Mouse (Mus musculus): ENCODE measurements around the gene Phyhipl.

Gene Phyhipl

DNA sequence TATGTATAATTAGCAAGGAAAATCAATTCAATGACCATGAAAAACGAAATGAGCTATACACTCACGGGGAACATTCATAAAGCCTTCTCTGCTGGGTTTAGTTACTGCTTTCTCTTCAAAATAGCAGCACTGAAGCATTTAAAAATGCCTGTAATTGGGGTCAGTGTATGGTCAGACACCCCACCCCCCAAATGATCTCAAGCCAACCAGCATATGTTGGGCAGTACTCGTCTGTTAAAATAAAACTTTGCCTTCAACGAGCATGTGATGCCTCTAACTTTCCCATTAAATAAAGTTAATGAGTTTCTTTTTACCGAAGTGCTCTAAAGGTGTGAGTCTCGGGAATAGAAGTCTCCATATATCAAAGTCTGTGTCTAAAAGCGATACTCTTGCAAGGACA is at the start of gene Phyhipl:
Gene Phyhipl, minus strand, starts transcription at position 138 of the 400 bp plus-strand sequence.
- no peak for ATAC-seq (ENCODE audit: insufficient number of reproducible peaks, low FRiP score, low TSS enrichment)

DNA sequence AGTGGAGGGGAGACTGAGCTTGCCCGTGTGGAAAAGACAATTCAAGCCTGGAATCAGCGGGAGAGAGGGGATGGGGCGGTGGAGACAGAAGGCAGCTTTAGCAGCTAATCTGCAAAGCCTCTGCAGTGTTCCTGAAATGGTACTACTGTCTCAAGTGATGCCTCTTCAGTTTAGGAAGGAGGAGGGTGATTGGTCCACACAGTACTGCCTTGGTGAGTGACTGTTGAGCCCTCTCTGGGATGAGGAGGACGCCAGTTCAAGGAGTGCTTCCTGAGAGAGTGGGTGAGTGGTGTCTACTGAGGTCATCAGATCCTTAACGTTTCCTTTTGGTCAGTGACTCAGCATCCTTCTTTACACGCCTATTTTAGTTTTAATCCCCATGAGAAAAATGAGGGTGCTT is 47.4 kb upstream of the Phyhipl start:
- ATAC-seq (ENCODE audit: insufficient number of reproducible peaks, low FRiP score, low TSS enrichment), result no peak

DNA sequence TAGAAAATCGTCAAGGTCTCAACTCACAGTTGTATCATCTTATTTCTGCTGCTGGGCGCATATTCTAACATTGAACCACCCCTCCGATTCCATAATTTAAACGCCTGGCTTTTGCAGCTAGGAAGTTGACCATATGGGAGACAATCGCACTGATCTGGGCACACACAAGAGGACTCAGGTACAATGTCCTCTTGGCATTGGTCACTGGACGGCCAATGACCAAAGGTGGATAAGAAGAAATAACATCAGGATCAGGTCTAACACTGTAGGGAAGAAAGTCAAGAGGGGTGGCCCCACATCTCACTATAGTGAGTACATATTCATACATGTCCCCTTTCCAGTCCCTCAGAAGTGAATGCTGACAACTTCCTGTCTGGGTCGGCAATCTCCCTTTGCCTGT is 43.8 kb upstream of the Phyhipl start:
- no peak for ATAC-seq (ENCODE audit: insufficient number of reproducible peaks, low FRiP score, low TSS enrichment)

DNA sequence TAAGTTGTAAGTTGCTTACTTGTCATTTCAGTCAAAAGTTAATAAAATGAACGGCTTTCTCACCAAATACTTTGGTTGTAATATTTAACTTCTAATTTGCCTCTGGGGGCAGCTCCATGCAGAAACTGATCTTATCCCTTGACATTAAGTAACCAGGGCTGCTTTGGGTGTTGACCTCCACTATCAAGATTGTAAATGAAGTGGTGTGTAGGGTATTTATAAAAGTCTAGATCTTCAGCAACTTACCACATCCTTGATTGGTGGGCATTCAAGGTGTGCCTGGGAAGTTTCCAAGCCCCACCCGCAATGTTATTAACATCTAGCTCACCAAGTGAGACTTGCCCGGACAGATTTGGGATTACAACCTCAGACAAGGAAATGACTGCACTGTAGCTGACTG is 42.2 kb upstream of the Phyhipl start:
- ATAC-seq (ENCODE audit: insufficient number of reproducible peaks, low FRiP score, low TSS enrichment), result no peak

DNA sequence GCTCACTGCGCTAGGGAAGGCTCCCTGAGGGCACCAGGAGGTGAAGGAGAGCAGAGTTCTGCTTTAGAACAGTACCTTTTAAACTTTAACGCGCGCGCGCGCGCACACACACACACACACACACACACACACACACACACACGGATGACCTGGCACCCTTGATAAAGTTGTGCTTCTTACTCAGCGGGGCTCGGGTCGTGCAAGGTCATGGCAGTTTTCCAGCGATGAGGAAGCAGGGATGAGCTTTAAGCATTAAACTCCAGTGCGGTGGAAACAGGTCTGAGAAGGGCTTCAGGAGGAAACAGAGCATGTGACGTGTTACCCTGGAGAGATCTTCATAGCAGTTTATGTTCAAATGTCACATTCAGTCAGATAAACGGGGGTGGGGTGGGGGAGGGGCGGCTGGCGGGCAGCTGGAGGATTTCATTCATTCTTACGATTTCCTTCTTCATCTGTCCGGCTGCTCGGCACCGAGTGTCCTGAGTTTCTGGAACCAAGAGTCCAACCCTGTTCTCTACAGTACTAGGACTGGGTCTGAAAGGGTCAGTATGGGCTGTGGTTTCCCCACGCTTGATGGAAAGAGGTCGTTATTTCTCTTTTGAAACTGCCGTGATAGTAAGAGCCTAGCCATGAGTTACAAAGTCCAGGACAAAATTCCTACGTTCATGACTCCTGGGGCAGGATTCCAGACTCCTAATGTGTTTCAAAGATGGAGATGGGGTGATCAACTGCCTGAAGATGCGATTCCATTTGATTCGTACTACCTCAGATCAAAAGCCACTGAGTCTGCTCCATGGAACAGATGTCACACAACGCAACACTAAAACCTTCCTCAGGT is 41.2 kb upstream of the Phyhipl start:
- ATAC-seq (ENCODE audit: insufficient number of reproducible peaks, low FRiP score, low TSS enrichment), result no peak

DNA sequence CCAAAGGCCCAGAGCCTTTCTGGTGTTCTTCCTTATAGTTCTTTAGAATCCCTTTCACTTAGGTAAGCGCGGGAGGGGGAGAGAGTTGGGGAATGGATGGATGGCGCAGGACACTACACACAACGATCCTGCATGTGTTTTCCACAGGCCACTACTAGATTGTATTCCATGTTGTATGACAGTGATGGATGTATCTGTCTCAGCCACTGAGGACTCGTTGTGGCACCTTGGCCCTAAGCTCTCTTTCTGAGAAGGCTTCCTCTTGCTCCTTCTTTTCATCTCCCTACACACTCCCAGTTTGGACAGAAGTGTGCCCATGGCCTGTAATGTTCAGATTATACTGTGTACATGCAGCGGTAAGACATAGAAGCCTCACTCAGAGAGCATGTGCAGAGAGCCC is 33.6 kb upstream of the Phyhipl start:
- no peak for ATAC-seq (ENCODE audit: insufficient number of reproducible peaks, low FRiP score, low TSS enrichment)

DNA sequence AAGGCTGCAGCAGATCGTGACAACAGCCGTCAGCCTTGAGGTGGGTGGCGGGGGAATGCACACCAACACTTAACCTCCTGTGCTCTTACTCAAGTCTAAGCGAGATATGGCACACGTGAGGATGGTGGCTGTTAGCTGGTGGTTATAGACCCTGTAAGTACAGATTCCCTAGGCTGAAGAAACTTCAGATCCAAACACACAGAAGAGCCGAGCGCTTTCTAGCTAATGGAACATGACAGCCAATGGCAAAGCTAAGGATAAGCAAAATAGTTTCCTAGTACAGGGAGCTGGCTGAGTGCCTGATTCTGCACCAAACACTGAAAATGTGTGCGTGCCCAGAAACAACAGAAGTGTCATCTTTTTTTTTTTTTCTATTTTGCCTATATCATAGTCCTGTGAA is 33.1 kb upstream of the Phyhipl start:
- no peak for ATAC-seq (ENCODE audit: insufficient number of reproducible peaks, low FRiP score, low TSS enrichment)

DNA sequence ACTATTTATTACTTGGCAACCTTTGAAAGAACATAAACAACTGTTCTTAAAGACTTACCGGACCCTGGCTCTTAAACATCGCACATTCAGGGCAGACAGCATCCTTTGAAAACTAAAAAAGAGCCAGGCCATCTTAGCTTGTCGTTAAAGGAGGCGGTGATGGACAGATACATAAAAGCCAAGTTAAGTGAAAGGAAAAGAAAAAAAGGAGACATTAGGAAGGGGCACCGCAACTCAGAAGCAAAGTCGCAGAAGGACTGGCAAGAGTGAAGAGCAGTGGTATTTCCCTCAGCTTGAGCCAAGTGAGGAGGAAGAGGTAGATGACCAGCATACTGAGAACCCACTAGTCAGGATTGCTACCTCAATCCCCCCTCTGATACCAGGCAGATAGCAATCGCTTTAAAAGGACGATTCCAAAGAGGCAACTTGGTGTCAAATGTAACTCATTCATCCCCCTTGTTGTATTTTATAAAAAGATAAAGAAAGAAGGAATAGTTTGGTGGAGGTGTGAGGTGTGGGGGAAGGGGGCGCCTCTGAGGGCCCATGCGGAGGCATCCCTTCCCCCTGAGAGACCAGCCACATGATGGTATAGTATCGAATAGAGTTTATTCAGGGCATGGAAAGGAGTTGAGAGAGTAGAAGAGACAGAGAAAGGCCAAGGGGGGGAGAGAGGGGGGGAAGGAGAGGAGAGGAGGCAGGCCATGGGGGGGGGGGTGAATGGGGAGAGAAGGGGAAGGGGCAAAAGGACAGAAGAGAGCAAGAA is 31.4 kb upstream of the Phyhipl start:
- ATAC-seq (ENCODE audit: insufficient number of reproducible peaks, low FRiP score, low TSS enrichment), result no peak

DNA sequence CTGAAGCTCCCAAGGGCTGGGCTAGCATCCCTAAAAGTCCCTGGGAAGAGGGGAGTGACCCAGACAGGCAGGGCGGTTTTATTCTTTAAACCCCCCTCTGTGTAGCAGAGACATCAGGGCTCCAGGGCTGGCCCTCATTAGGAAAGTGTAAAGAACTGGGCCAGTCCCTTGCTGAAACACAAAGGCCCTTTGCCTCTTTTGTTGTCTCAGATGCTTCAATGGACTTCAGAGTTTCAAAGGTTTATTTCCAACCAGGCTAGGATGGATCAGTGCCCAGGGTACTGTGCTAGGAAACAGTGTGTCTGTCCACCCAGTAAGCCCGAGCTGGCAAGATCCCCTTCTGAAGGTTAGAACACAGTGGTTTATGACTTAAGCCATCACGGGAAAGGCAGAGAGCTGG is 30.7 kb upstream of the Phyhipl start:
- ATAC-seq (ENCODE audit: insufficient number of reproducible peaks, low FRiP score, low TSS enrichment), result no peak

DNA sequence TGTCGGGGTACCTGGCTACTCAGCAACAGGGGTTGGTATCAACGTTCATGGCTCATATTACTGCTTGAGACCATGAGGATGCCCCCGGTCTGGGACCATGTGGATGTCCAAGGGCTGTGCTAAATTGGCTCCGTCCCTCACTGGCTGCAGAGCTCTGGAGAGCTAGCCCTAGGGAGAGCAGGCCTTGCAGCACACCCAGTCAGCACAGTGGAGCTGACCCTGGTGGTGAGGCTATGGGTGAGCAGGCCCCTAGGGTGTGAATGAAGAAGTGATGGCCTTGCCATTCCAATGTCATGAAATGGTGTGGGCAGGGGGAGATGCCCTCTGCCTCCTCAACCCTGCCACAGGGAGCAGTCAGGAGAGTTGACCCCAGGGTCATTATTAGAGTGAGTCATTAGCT is 27.7 kb upstream of the Phyhipl start:
- no peak for ATAC-seq (ENCODE audit: insufficient number of reproducible peaks, low FRiP score, low TSS enrichment)

DNA sequence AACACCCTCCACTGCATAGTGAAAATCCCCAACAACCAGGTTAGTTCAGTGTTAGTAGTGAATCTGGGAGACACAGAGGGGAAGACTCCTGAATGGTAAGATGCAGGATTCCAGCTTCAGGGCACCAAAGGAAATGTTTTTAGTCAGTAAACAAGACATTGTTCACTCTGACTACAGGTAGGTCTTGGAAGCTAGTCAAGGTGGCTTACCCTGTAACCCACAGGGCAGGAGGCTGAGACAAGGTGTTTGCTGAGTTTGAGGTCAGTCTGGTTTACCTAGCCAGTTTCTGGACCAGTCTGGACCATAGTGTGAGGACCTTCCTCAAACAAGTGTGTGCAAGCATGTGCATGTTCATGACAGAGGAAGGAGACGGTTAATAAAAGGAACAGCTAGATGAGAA is 22.2 kb upstream of the Phyhipl start:
- no peak for ATAC-seq (ENCODE audit: insufficient number of reproducible peaks, low FRiP score, low TSS enrichment)

DNA sequence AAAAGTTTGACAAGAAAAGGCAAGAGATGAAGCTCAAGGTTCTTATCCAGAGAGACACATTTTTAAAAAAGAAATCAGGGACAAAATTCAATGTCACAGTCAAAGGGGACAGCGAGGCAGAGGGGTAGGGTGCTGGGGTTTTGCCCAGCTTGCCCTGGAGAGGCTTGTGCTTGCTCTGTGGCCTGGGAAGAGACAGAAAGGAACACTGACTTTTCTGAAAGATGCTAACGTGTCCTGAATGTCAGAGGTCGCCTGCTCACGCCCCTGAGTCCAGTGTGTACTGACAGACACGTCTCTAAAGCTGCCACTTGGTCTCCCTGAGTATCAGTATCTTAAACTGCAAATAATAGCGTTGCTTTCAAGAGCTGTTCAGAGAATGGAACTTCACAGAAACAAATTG is 507 bp upstream of the Phyhipl start:
- ATAC-seq (ENCODE audit: insufficient number of reproducible peaks, low FRiP score, low TSS enrichment), result no peak

DNA sequence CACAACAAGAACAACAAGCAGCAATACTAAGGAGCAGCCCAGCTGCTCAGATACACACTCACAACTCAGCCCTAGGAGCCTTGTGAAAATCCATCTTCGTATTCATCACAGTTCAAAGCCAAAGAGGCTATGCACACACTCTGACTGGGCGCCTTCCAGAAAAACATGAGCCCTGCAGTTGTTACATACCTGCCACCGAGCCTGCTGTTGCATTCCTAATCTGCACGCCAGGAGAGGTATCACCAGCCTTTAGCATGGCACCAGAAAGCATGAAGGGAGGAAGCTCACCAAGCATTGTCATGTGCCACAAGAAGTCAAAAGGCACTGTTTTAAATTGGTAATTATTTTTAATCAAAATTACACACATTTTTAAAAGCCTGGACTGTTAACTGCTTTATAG is 1.1 kb downstream of the Phyhipl start:
- no peak for ATAC-seq (ENCODE audit: insufficient number of reproducible peaks, low FRiP score, low TSS enrichment)

DNA sequence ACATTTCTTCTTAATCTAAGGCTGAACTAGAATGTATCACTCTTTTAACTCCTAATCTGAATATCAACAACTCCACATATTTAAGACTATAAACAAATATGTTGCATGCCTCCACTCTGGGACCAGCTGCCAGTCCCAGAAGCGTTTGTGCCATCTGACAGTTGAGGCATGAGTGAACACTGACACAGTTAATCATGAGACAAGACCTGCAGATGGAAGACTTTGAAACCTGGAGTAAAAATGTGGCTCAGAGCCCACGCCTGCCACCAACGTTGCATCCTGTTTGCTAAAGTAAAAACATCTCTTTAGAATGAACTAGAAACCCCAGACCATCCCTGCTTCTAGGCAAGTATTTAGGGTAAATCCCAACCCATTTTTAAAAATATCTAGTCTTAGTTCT is 1.6 kb downstream of the Phyhipl start:
- ATAC-seq (ENCODE audit: insufficient number of reproducible peaks, low FRiP score, low TSS enrichment), result no peak

DNA sequence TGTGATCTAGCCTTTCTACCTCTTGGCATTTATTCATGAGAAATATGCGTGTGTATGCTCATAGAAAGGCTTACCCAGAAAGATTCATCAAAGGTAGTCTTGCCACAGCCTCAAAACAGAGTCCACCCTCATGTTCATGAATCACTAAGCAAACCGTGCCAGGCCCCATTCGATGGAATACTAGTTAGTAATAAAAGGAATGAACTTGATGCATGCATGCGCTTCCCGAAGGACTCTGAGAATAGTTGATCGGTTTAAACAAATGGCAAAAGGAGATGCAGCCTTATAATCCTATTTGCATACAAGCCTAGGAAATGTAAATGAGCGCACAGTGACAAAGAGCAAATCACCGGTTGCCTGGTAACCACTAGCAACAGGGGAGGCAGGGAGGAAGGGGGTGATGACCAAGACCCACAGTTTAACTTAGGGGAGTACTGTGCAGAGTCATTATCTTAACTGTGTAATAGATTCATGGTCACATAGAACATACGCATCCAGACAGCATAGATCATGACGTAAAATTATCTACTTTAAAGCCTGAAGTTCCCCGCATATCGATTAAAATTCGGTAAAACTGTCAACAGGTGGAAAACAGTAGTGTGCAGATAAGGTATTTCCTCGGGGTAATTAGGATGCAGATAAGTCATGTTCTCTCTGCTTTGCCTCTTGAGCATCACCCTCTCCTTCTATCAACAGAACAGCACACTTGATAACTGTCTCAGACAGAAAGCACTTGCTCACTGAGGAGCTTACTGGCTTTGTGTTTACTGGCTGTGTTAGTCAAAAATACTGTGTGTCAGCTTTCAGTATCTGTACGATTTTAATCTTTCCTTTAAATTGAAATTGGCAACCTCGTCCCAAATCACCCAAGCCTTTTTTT is 3.8 kb downstream of the Phyhipl start:
- no peak for ATAC-seq (ENCODE audit: insufficient number of reproducible peaks, low FRiP score, low TSS enrichment)

DNA sequence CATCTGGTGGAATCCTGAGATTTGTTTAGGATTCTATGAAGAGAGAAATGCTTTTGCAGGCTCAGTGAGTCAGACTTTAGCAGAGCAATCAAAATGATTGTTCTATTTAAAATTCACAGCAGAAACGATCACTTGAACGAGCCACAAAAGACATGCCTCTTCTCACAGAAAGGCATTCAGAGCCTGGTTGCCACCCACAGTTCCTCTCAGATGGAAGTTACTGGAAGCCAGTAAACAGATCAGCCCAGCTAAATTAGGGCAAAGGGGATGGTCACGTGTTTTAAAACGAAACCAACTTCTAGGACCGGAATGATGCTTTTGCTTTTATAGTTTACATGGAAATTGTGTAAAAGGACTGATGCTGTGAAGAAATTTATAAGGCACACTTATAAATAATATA is 6.9 kb downstream of the Phyhipl start:
- no peak for ATAC-seq (ENCODE audit: insufficient number of reproducible peaks, low FRiP score, low TSS enrichment)

DNA sequence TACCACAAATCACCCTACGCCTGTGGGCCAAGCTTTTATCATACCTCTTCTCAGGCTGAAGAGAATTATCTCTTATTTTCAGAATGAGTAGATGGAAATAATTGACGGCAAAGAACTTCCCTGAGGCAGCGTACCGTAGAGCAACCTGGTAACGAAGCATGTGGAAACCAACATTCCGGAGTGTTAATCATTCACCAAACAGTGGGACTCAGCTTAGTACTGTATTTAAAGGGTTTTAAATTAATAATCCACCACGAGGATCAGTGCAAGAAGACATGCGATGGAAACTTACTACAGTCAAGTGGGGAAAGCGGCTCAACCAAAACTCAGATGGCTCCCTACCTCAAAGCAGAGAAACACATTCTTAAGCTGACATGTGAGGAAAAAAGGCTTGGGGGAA is 12.6 kb downstream of the Phyhipl start:
- no peak for ATAC-seq (ENCODE audit: insufficient number of reproducible peaks, low FRiP score, low TSS enrichment)

DNA sequence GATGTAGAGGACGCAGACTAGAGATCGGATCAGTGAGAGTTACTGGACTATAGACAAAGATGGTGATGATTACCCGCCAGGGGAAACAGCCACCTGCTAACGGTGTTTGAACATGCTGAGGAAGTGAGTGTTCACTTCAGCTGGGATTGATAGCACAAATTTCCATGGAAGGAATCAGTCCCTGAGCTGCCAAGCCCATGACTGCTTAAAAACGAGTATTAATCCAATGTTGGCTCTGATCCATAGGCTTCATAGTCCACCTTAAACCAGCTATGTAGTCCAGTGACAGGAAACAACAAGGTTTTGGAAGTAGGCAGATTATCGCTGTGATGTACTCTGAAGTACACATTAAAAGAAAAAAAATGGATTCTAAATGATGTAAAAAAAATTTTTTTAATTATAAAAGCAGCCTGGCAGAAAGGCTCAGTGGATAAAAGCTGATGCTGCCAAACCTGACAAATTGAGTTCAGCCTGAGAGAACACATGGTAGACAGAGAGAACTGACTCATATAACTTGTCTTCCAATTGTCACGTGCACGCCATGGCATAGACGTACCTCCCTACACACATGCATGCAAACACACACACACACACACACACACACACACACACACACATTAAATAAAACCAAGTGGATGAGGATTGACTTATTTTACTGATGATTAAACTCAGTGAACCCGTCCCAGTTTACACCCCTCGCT is 14.7 kb downstream of the Phyhipl start:
- no peak for ATAC-seq (ENCODE audit: insufficient number of reproducible peaks, low FRiP score, low TSS enrichment)

DNA sequence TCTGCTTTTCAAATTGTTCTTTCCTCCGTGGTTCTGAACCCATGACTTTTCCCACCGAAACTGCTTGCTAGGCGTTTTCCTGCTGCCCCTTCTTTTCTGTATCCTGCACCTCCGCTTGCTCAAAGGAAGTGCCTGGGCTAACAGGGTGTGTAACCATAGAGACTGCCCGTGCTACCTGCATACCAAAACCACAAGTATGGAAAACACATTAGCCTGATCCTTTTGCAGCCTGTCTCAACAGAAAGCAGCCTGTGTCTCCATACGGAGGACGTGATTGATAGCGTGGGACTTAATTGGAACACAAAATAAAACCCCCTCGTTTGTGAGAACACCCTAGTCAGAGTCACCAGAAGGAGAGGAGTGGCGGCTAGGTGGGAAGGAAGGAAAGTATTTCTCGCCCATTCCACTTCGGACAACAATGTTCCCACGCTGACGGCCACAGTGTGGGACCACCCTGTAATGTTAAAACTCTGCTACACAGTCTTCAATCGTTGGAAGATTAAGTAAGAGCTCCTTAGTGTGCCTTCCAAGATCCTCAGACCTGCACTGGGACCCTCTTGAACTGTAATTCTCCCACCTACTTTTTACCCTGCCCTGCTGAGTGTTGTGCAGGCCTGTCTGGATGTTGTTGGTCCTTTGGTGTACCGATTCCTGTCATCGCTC is 15.6 kb downstream of the Phyhipl start:
- no peak for ATAC-seq (ENCODE audit: insufficient number of reproducible peaks, low FRiP score, low TSS enrichment)
